Mouse (Mus musculus) lung, postnatal 0 days (tissue): ENCODE data around the gene Gm49353.

Source experiments
- CTCF ChIP-seq: IDR thresholded peaks from 2 replicates; pipeline ENCODE4 v1.5.1; 2016; ENCODE audit warnings: antibody characterized with exemption, mild to moderate bottlenecking
- EP300 ChIP-seq: IDR thresholded peaks from 2 replicates; pipeline ENCODE4 v1.6.1; 2016; ENCODE audit warnings: antibody characterized with exemption, mild to moderate bottlenecking, control low read depth

- TF ChIP-seq CTCF (no peak), EP300 (no peak)
Measured at GRCm38 (mm10) chr10:29196811-29197210, 1.9 kb upstream of the Gm49353 start.
